Mouse (Mus musculus): ENCODE results near the gene Cdh7.
"Not testable (repeated sequence)": the region's sequence is repeated elsewhere in the genome, so short reads cannot be mapped to it uniquely, and the experiment has no call there.

Gene Cdh7

GRCm38 (mm10) chr1:109982064-109982808 lies at the start of gene Cdh7:
TSS of gene Cdh7 (plus strand) at chr1:109982431.
- DNase-seq (ENCODE audit: low read depth, low spot score): peak; percentile 60

- no peak for DNase-seq (ENCODE audit: low read depth, low spot score)
Measured at GRCm38 (mm10) chr1:109932674-109933073, 49.6 kb upstream of the Cdh7 start.

- no peak for DNase-seq (ENCODE audit: low read depth, low spot score)
Measured at GRCm38 (mm10) chr1:109948571-109948970, 33.7 kb upstream of the Cdh7 start.

GRCm38 (mm10) chr1:109971721-109972425 lies 10.4 kb upstream of the Cdh7 start:
- no peak for DNase-seq (ENCODE audit: low read depth, low spot score)

- DNase-seq (ENCODE audit: low read depth, low spot score): no peak
Measured at GRCm38 (mm10) chr1:109972426-109973015, 9.7 kb upstream of the Cdh7 start.

GRCm38 (mm10) chr1:109982809-109983536 lies 742 bp downstream of the Cdh7 start:
- DNase-seq (ENCODE audit: low read depth, low spot score): peak; percentile 50

- no peak for DNase-seq (ENCODE audit: low read depth, low spot score)
Measured at GRCm38 (mm10) chr1:109983537-109983912, 1.3 kb downstream of the Cdh7 start.

GRCm38 (mm10) chr1:109984776-109985175 lies 2.5 kb downstream of the Cdh7 start:
- no peak for DNase-seq (ENCODE audit: low read depth, low spot score)

- peak; percentile 67 for DNase-seq (ENCODE audit: low read depth, low spot score)
Measured at GRCm38 (mm10) chr1:109985468-109985867, 3.2 kb downstream of the Cdh7 start.

GRCm38 (mm10) chr1:109989541-109989940 lies 7.3 kb downstream of the Cdh7 start:
- DNase-seq (ENCODE audit: low read depth, low spot score): no peak

- no peak for DNase-seq (ENCODE audit: low read depth, low spot score)
Measured at GRCm38 (mm10) chr1:109993906-109994305, 11.7 kb downstream of the Cdh7 start.

GRCm38 (mm10) chr1:110004451-110004850 lies 22.2 kb downstream of the Cdh7 start:
- no peak for DNase-seq (ENCODE audit: low read depth, low spot score)

GRCm38 (mm10) chr1:110005038-110005437 lies 22.8 kb downstream of the Cdh7 start:
- no peak for DNase-seq (ENCODE audit: low read depth, low spot score)

GRCm38 (mm10) chr1:110012153-110012552 lies 29.9 kb downstream of the Cdh7 start:
- DNase-seq (ENCODE audit: low read depth, low spot score): no peak

- no peak for DNase-seq (ENCODE audit: low read depth, low spot score)
Measured at GRCm38 (mm10) chr1:110056317-110056716, 74.1 kb downstream of the Cdh7 start.

- no peak for DNase-seq (ENCODE audit: low read depth, low spot score)
Measured at GRCm38 (mm10) chr1:110067405-110067804, 85.2 kb downstream of the Cdh7 start.

- DNase-seq (ENCODE audit: low read depth, low spot score): no peak
Measured at GRCm38 (mm10) chr1:110078471-110078870, 96.2 kb downstream of the Cdh7 start.

GRCm38 (mm10) chr1:110118071-110118470 lies 135.8 kb downstream of the Cdh7 start:
- no peak for DNase-seq (ENCODE audit: low read depth, low spot score)

GRCm38 (mm10) chr1:110118862-110119261 lies 136.6 kb downstream of the Cdh7 start:
- DNase-seq (ENCODE audit: low read depth, low spot score): no peak

GRCm38 (mm10) chr1:110171459-110171858 lies 189.2 kb downstream of the Cdh7 start:
- DNase-seq (ENCODE audit: low read depth, low spot score): not testable (repeated sequence)
